Mouse (Mus musculus): Measurements from ENCODE around the gene Itpr2. TPM values are rescaled to one million over a fixed set of nuclear protein-coding genes. Genes with fewer than 3 reads are reported as not detected.

The Itpr2 gene
- total and polyA plus RNA-seq, 3 experiments, result 2.3 to 46.0 (median 37.6) TPM

GRCm38 (mm10) chr6:146108695-146109094 is 393.3 kb downstream of the Itpr2 start:
- ATAC-seq (ENCODE audit: extremely low read depth, insufficient number of reproducible peaks, low FRiP score, poor library complexity, severe bottlenecking) (no peak), DNase-seq (ENCODE audit: low spot score) (no peak)
- H3K4me3 ChIP-seq (ENCODE audit: low read depth, low read length), result no peak overlapping the region
- H3K9me3 ChIP-seq (replicated peaks), result no peaks in the 10 kb centered on the region
- no peaks in the 10 kb centered on the region for H3K27me3 ChIP-seq (ENCODE audit: insufficient read depth, low read length)
- TF ChIP-seq GATA1 (IDR thresholded peaks at IDR 0.05; ENCODE audit: borderline replicate concordance, low read length) (no peak), POLR2AphosphoS5 (IDR thresholded peaks at IDR 0.05; ENCODE audit: insufficient replicate concordance, low read depth, low read length) (no peak), TAL1 (conservative IDR thresholded peaks at IDR 0.05; ENCODE audit: low read depth, low read length) (no peak), GATA2 (IDR thresholded peaks at IDR 0.05; ENCODE audit: borderline replicate concordance, low read depth, low read length) (no peak), CTCF (IDR thresholded peaks at IDR 0.05; ENCODE audit: low read depth, low read length) (no peak)
- H3K36me3 ChIP-seq (replicated peaks), result peaks cover 8% of the 10 kb centered on the region
- no peaks in the 10 kb centered on the region for H3K4me1 ChIP-seq (ENCODE audit: insufficient read depth, low read depth, low read length)

GRCm38 (mm10) chr6:146107117-146107832 is 394.7 kb downstream of the Itpr2 start:
- Histone ChIP-seq H3K4me3 (ENCODE audit: low read depth, low read length) (no peak overlapping the region), H3K9me3 (replicated peaks) (no peaks in the 10 kb centered on the region), H3K4me1 (ENCODE audit: insufficient read depth, low read depth, low read length) (no peaks in the 10 kb centered on the region), H3K36me3 (replicated peaks) (peaks cover 8% of the 10 kb centered on the region), H3K27me3 (ENCODE audit: insufficient read depth, low read length) (no peaks in the 10 kb centered on the region)
- DNase-seq (ENCODE audit: low spot score) (no peak), ATAC-seq (ENCODE audit: extremely low read depth, insufficient number of reproducible peaks, low FRiP score, poor library complexity, severe bottlenecking) (no peak)
- TF ChIP-seq POLR2AphosphoS5 (IDR thresholded peaks at IDR 0.05; ENCODE audit: insufficient replicate concordance, low read depth, low read length) (no peak), TAL1 (conservative IDR thresholded peaks at IDR 0.05; ENCODE audit: low read depth, low read length) (no peak), GATA1 (IDR thresholded peaks at IDR 0.05; ENCODE audit: borderline replicate concordance, low read length) (no peak), GATA2 (IDR thresholded peaks at IDR 0.05; ENCODE audit: borderline replicate concordance, low read depth, low read length) (no peak), CTCF (IDR thresholded peaks at IDR 0.05; ENCODE audit: low read depth, low read length) (no peak)

- H3K27me3 ChIP-seq (ENCODE audit: insufficient read depth, low read length), result no peaks in the 10 kb centered on the region
- peaks cover 22% of the 10 kb centered on the region for H3K9me3 ChIP-seq (replicated peaks)
- TF ChIP-seq TAL1 (conservative IDR thresholded peaks at IDR 0.05; ENCODE audit: low read depth, low read length) (no peak), GATA2 (IDR thresholded peaks at IDR 0.05; ENCODE audit: borderline replicate concordance, low read depth, low read length) (no peak), CTCF (IDR thresholded peaks at IDR 0.05; ENCODE audit: low read depth, low read length) (no peak), POLR2AphosphoS5 (IDR thresholded peaks at IDR 0.05; ENCODE audit: insufficient replicate concordance, low read depth, low read length) (no peak), GATA1 (IDR thresholded peaks at IDR 0.05; ENCODE audit: borderline replicate concordance, low read length) (no peak)
- no peaks in the 10 kb centered on the region for H3K36me3 ChIP-seq (replicated peaks)
- ATAC-seq (ENCODE audit: extremely low read depth, insufficient number of reproducible peaks, low FRiP score, poor library complexity, severe bottlenecking) (no peak), DNase-seq (ENCODE audit: low spot score) (no peak)
- no peaks in the 10 kb centered on the region for H3K4me1 ChIP-seq (ENCODE audit: insufficient read depth, low read depth, low read length)
- no peak overlapping the region for H3K4me3 ChIP-seq (ENCODE audit: low read depth, low read length)
Observed at GRCm38 (mm10) chr6:146083056-146083961, 418.7 kb downstream of the Itpr2 start.

GRCm38 (mm10) chr6:146082476-146082875 is 419.5 kb downstream of the Itpr2 start:
- Histone ChIP-seq H3K4me1 (ENCODE audit: insufficient read depth, low read depth, low read length) (no peaks in the 10 kb centered on the region), H3K9me3 (replicated peaks) (peaks cover 25% of the 10 kb centered on the region), H3K4me3 (ENCODE audit: low read depth, low read length) (no peak overlapping the region), H3K27me3 (ENCODE audit: insufficient read depth, low read length) (no peaks in the 10 kb centered on the region), H3K36me3 (replicated peaks) (no peaks in the 10 kb centered on the region)
- ATAC-seq (ENCODE audit: extremely low read depth, insufficient number of reproducible peaks, low FRiP score, poor library complexity, severe bottlenecking) (no peak), DNase-seq (ENCODE audit: low spot score) (no peak)
- TF ChIP-seq GATA2 (IDR thresholded peaks at IDR 0.05; ENCODE audit: borderline replicate concordance, low read depth, low read length), result no peak

- H3K4me3 ChIP-seq (ENCODE audit: low read depth, low read length), result no peak overlapping the region
- H3K9me3 ChIP-seq (replicated peaks), result peaks cover 23% of the 10 kb centered on the region
- no peaks in the 10 kb centered on the region for H3K36me3 ChIP-seq (replicated peaks)
- no peaks in the 10 kb centered on the region for H3K4me1 ChIP-seq (ENCODE audit: insufficient read depth, low read depth, low read length)
- TF ChIP-seq CTCF (IDR thresholded peaks at IDR 0.05; ENCODE audit: low read depth, low read length) (no peak), GATA2 (IDR thresholded peaks at IDR 0.05; ENCODE audit: borderline replicate concordance, low read depth, low read length) (no peak), POLR2AphosphoS5 (IDR thresholded peaks at IDR 0.05; ENCODE audit: insufficient replicate concordance, low read depth, low read length) (no peak), TAL1 (conservative IDR thresholded peaks at IDR 0.05; ENCODE audit: low read depth, low read length) (no peak), GATA1 (IDR thresholded peaks at IDR 0.05; ENCODE audit: borderline replicate concordance, low read length) (no peak)
- no peak for DNase-seq (ENCODE audit: low spot score)
- H3K27me3 ChIP-seq (ENCODE audit: insufficient read depth, low read length), result no peaks in the 10 kb centered on the region
- no peak for ATAC-seq (ENCODE audit: extremely low read depth, insufficient number of reproducible peaks, low FRiP score, poor library complexity, severe bottlenecking)
Observed at GRCm38 (mm10) chr6:146081578-146081977, 420.4 kb downstream of the Itpr2 start.

Measured in G1E (cell line).